Mouse (Mus musculus): Measurements from ENCODE around the gene Frmpd2.

- TF ChIP-seq CTCF (IDR thresholded peaks at IDR 0.05; ENCODE audit: low read depth, low read length): no peak
- TF ChIP-seq POLR2A (IDR thresholded peaks at IDR 0.05; ENCODE audit: insufficient read depth, low read length): no peak
- no peak for TF ChIP-seq EP300 (IDR thresholded peaks at IDR 0.05; ENCODE audit: insufficient read depth, low read depth, low read length)
Measured at GRCm38 (mm10) chr14:33487805-33488550, 16.5 kb downstream of the Frmpd2 start.

Data from ES-Bruce4 (cell line).